Mouse (Mus musculus) monocyte, adult 5-6 weeks (primary cell): ENCODE data around the gene Treml1. TPM values are rescaled to one million over a fixed set of nuclear protein-coding genes. Genes with fewer than 3 reads are reported as not detected.

Source experiments
- ATAC-seq: fragments of 153-309, 156-312 bp; replicated peaks from 2 replicates; pipeline ENCODE4 v1.8.0; 2017; ENCODE audit warnings: mild to moderate bottlenecking; ENCODE audit not compliant: low TSS enrichment, insufficient number of reproducible peaks, severe bottlenecking, poor library complexity, low FRiP score
- total RNA-seq: library from RNA; stranded (forward); fragments of 200-1000, 200-491, 200-594 nt; gene quantifications from 3 replicates; pipeline ENCODE4 v1.2.3, GENCODE M21; 2017

Gene Treml1
- total RNA-seq = 3.4 to 26.7 TPM in 2 of 3 replicates, not detected in the other

- ATAC-seq = no peak
Observed at GRCm38 (mm10) chr17:48359616-48360015, at the start of gene Treml1. Gene Treml1 (plus strand): TSS chr17:48359916.

GRCm38 (mm10) chr17:48312124-48312523 is 47.6 kb upstream of the Treml1 start:
- no peak for ATAC-seq

GRCm38 (mm10) chr17:48315905-48316579 is 43.7 kb upstream of the Treml1 start, which contains the start of gene B430306N03Rik:
Gene B430306N03Rik (plus strand): TSS chr17:48316141.
- peak; percentile 77 for ATAC-seq

GRCm38 (mm10) chr17:48318686-48319085 is 41.0 kb upstream of the Treml1 start:
- no peak for ATAC-seq

- no peak for ATAC-seq
Observed at GRCm38 (mm10) chr17:48321279-48321678, 38.4 kb upstream of the Treml1 start.

GRCm38 (mm10) chr17:48323236-48323635 is 36.5 kb upstream of the Treml1 start:
- no peak for ATAC-seq

GRCm38 (mm10) chr17:48324258-48324657 is 35.5 kb upstream of the Treml1 start:
- ATAC-seq = peak; percentile 89

GRCm38 (mm10) chr17:48325093-48325492 is 34.6 kb upstream of the Treml1 start:
- no peak for ATAC-seq

- ATAC-seq = no peak
Observed at GRCm38 (mm10) chr17:48325638-48326037, 34.1 kb upstream of the Treml1 start.

- ATAC-seq = no peak
Observed at GRCm38 (mm10) chr17:48326656-48327055, 33.1 kb upstream of the Treml1 start.

- no peak for ATAC-seq
Observed at GRCm38 (mm10) chr17:48332524-48332923, 27.2 kb upstream of the Treml1 start.

GRCm38 (mm10) chr17:48334186-48334585 is 25.5 kb upstream of the Treml1 start:
- no peak for ATAC-seq

- ATAC-seq = peak; percentile 93
Observed at GRCm38 (mm10) chr17:48336857-48337256, 22.9 kb upstream of the Treml1 start.

- no peak for ATAC-seq
Observed at GRCm38 (mm10) chr17:48340267-48340666, 19.4 kb upstream of the Treml1 start.

- ATAC-seq = no peak
Observed at GRCm38 (mm10) chr17:48341947-48342346, 17.8 kb upstream of the Treml1 start.

- ATAC-seq = no peak
Observed at GRCm38 (mm10) chr17:48343065-48343464, 16.7 kb upstream of the Treml1 start.

GRCm38 (mm10) chr17:48345824-48346223 is 13.9 kb upstream of the Treml1 start:
- ATAC-seq = no peak

- ATAC-seq = peak; percentile 41; the same call in 1 of the 2 replicates
Observed at GRCm38 (mm10) chr17:48346231-48346630, 13.5 kb upstream of the Treml1 start, which contains the start of gene Trem2. Gene Trem2 (plus strand): TSS chr17:48346401.

GRCm38 (mm10) chr17:48346834-48347233 is 12.9 kb upstream of the Treml1 start:
- no peak for ATAC-seq

GRCm38 (mm10) chr17:48347287-48347686 is 12.4 kb upstream of the Treml1 start:
- peak; percentile 78 for ATAC-seq
